Mouse (Mus musculus): ENCODE data around the gene Luc7l2.

Luc7l2 gene

DNA sequence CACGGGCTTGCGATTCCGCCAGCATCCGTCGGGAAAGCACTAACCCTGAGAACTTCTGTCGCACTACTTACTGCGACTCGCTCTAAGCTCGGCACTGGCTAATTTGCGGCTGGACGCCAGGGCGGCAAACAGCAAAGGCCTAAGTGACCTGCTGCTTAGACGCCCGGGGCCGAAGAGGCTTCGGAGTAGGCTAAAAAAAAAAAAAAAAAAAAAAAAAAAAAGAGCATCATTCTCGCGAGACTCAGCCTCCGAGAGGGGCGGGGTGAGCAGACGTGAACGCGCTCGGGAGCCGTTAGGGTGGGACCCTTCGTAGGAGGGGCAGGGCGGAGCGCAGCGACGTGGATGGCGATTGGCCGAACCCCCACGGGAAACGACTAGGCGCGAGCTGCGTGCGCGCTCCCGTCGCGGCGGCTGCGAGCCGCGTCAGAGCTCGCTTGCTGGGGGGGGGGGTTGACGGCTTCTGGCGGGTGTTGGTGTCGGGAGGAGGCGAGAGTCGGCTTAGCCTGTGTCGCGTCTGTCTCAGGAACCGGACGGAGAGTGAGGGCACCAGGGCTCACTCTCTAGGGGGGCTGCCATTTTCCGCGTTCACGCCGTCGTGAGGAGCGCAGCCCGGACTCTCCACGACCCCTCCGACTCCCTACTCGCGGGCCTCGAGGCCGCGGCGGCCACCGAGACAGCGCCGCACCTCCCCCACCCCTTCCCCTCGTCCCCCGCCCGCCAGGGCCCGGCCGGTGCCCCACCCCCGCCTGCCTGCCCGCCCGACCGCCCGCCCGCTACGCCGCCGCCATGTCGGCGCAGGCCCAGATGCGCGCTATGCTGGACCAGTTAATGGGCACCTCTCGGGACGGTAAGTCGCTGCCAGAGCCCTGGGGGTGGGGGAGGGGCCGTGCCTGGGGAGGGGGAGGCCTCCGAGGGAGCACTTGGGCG, at the start of gene Luc7l2:
Gene Luc7l2, plus strand, starts transcription at position 273 of the 927 bp plus-strand sequence.
- in situ Hi-C loops (cut with MboI; ENCODE audit: unreplicated experiment in 2 of 2) = no loop called here

DNA sequence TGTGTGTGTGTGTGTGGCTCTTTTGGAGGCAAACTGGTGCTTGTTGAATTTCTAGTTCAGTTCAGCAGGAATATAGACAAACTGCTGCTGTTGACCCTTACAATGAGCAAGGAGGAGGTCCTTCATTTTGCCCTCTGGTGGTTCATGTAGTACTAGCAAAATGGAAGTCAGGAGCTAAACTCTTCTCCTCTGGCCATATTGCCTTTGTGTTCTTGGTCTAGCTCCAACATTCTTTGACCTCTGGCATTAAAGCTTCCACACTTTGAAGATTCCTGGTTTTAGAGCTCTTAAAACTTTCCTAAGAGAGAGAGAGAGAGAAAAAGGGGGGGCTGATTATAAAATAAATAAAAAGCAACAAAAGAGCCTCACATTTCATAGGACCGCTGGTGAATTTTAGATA, 39.0 kb upstream of the Luc7l2 start:
- in situ Hi-C loops (cut with MboI; ENCODE audit: unreplicated experiment in 2 of 2) = loop anchor here (10.0 to 25.0 kb wide), 3 partner anchors 117 to 1450 kb away; no protein-coding TSS in a partner anchor

DNA sequence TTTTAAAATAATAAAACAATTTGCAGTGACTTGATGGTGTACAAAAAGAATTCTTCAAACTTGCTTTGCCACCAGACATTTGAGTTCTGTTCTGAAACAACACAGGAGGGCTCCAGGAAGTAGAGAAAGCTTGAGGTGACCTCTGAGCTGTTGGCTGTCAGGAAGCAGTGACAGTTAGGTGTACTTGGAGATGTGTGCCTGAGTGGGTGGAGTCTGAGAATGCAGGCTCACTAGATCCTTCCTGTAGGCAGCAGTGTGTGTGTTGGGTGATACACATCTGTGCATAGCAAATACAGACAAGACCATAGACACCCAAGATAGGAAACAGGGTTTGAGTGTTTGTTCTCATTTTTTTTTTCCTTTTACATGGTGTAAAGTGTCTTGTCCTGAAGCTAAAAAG, 38.3 kb upstream of the Luc7l2 start:
- in situ Hi-C loops (cut with MboI; ENCODE audit: unreplicated experiment in 2 of 2) = loop anchor here (10.0 to 25.0 kb wide), 3 partner anchors 118 to 1451 kb away; no protein-coding TSS in a partner anchor

DNA sequence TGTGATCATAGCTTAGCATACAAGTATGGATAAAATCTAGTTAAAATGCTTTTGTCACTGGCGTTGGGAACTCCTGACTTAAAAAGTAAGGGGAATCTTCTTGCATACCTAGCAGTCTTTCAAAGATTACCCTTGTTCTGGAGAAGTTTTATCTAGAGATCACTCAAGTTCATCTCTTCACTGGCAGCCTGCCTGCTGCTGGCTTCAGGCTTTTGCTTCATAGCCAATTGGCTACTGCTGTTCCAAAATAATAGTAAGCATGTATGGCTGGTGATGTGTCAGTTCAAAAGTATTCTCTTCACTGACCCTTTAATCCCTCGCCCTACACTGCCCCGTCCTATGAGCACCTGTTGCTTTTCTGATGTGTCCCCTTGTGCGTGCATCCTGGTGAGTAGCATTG, 35.9 kb upstream of the Luc7l2 start:
- in situ Hi-C loops (cut with MboI; ENCODE audit: unreplicated experiment in 2 of 2) = loop anchor here (10.0 to 25.0 kb wide), 3 partner anchors 120 to 1453 kb away; no protein-coding TSS in a partner anchor

GRCm38 (mm10) chr6:38523851-38524250, 27.3 kb upstream of the Luc7l2 start:
- in situ Hi-C loops (cut with MboI; ENCODE audit: unreplicated experiment in 2 of 2) = loop anchor here (25.0 kb wide), 2 partner anchors 1162 to 1462 kb away; no protein-coding TSS in a partner anchor

- in situ Hi-C loops (cut with MboI; ENCODE audit: unreplicated experiment in 2 of 2) = loop anchor here in 1 of 2 experiments (10.0 to 25.0 kb wide), 2 partner anchors 367 to 1169 kb away; no protein-coding TSS in a partner anchor
Observed at GRCm38 (mm10) chr6:38531211-38531820, 19.8 kb upstream of the Luc7l2 start.

DNA sequence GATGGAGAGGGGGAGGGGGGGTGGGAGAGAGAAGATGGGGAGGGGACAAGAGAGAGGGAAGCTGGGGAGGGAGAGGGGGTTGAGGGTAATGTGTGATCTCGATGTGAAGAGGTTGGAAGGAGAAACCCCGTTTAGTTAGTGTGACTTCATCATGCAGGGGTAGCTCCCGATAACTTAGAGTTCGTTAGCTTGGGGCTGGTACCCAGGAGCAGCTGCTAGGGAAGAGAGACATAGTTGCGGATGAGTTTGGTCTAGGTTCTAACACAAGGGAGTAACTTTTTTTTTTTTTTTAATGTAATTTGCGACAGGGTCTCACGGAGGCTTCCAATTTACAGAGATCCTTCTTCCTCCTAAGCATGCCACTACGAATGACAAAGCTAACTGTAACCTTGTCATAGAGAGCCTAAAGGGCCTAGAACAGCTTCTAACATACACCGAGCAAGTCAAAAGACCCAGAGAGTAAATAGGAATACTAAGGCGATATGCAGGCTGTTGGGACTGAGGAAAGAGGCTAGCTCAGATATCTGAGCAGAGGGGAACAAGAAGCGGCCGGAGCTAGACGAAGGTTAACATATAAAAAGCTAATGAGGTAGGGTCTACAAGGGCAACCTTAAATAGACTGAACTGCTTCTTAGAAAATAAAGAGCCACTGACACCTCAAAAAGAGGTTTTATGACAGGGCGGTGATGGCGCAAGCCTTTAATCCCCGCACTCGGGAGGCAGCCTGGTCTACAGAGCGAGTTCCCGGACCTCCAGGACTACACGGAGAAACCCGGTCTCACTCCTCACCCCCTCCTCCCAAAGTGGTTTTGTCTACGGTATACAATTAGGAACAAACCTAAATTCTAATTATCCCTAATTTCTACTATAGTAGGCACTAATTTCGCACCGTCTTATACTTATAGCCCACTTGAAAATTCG, 18.4 kb upstream of the Luc7l2 start:
- in situ Hi-C loops (cut with MboI; ENCODE audit: unreplicated experiment in 2 of 2) = loop anchor here in 1 of 2 experiments (10.0 to 25.0 kb wide), 2 partner anchors 368 to 1170 kb away; no protein-coding TSS in a partner anchor

DNA sequence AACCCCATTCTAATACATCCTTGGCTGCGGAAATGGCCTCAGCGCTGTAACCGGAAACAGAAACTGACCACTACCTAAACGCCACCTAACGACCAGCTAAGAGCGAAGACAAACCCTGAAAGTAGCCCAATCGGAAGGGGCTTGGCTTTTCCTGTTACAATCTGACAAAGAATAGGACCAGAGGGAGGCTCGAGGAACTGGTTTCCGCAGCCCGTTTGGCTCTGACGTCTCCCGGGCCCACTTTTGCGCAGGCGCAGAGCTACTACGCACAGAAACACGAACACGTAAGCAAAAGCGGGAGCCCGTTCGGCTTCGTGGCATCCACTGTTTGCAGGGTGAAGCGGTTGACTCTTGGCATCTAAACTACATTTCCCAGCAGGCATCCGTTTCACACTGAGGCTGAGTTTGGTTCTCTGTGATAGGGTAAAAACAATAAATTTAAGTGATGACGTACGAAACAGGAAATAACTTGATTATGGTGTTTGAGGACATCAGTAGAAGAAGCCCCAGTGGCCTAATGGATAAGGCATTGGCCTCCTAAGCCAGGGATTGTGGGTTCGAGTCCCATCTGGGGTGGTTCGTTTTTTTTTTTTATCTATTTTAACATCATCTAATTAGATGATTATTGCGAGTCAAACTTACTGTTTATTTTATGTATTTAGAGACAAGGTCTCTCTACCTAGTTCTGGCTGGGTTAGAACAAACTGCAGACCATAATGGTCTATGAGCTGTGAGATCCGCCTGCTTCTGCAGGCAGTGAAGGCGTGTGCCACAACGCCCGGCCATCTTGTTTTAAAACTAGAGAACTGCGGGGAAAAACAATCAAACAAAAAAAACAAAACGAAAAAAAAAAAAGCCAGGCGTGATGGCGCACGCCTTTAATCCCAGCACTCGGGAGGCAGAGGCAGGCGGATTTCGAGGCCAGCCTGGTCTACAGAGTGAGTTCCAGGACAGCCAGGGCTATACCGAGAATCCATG, 17.4 kb upstream of the Luc7l2 start, which contains the start of gene Fmc1:
Gene Fmc1, plus strand, starts transcription at position 75 of the 978 bp plus-strand sequence.
- in situ Hi-C loops (cut with MboI; ENCODE audit: unreplicated experiment in 2 of 2) = loop anchor here in 1 of 2 experiments (10.0 to 25.0 kb wide), 2 partner anchors 369 to 1171 kb away; no protein-coding TSS in a partner anchor

DNA sequence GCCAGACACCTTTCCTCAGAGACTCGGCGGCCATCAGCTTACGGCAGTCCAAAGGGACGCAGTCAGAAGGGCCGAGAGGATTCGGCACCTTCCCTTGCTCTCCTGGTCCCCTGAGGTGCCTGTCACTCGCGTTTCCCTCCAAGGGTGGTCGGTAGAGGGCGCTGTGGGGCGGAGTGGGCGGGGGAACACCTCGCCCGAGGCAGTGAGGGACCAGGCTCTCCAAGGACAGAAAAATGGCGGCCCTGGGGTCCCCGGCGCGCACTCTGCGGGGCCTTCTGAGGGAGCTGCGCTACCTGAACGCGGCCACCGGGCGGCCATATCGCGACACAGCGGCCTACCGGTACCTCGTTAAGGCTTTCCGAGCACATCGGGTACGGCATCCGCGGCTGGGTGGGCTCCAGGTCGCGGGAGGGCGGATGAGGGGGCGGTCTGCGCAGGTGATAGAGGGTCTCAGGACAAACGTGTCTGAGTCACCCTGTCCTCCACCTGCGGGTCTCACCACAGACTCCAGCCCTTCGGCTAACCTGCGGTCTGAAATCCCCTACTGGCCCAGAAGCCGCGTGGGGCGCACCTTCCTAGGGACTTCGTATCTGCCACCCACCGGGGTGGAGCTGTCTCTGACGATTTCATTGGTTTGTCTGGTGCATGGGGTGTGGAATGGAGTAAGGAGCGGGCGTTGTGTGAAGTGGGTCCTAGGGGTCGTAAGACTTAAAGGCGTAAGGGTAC, 16.3 kb upstream of the Luc7l2 start:
- in situ Hi-C loops (cut with MboI; ENCODE audit: unreplicated experiment in 2 of 2) = loop anchor here in 1 of 2 experiments (10.0 to 25.0 kb wide), 2 partner anchors 370 to 1173 kb away; no protein-coding TSS in a partner anchor

DNA sequence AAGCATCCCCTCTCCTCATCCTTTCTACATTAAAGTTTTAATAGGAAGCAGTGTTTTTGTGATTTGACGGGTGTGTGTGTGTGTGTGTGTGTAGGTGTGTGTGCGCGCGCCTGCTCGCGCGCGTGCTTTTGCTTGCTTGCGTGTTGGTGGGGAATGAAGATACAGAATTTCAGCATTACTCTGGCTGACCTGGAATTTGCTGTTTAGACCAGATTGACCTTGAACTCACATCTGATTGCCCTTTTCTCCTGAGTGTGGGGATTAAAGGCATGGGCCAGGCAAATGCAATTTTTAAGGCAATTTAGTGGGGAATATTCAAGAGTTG, 15.8 kb upstream of the Luc7l2 start:
- in situ Hi-C loops (cut with MboI; ENCODE audit: unreplicated experiment in 2 of 2) = loop anchor here in 1 of 2 experiments (10.0 to 25.0 kb wide), 2 partner anchors 371 to 1173 kb away; no protein-coding TSS in a partner anchor

DNA sequence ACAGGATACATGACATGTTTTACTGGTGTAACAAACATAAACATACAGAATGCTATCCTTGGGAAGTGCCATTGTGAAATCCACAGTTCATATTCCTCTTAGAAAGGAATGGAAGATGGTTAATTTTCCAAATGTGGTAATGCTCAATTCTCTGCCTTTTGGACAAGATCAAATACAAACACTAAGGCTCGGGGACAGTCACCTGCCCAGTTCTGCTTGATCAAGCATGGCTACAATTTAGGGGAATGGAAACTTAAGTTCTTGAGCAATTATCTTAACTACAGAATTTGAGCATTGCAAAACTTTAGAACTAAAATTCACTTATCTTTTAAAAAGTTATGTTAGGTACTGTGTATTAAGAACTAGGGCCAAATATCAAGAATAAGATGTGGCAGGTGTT, 15.3 kb upstream of the Luc7l2 start:
- in situ Hi-C loops (cut with MboI; ENCODE audit: unreplicated experiment in 2 of 2) = loop anchor here in 1 of 2 experiments (10.0 to 25.0 kb wide), 2 partner anchors 371 to 1173 kb away; no protein-coding TSS in a partner anchor

DNA sequence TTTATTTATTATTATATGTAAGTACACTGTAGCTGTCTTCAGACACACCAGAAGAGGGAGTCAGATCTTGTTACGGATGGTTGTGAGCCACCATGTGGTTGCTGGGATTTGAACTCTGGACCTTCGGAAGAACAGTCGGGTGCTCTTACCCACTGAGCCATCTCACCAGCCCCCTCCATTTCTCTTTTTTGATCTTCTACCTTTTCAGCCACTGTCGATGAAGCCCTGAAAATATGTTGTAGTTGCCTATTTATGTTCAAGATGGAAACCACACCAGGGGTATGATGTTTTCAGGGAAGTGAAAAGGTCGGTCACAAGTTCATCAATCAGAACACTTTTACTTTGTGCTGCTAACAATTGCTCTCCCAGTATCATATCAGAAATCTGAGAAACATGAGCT, 7.0 kb upstream of the Luc7l2 start:
- in situ Hi-C loops (cut with MboI; ENCODE audit: unreplicated experiment in 2 of 2) = loop anchor here in 1 of 2 experiments (25.0 kb wide), 1 partner anchor 1182 kb away; no protein-coding TSS in a partner anchor

DNA sequence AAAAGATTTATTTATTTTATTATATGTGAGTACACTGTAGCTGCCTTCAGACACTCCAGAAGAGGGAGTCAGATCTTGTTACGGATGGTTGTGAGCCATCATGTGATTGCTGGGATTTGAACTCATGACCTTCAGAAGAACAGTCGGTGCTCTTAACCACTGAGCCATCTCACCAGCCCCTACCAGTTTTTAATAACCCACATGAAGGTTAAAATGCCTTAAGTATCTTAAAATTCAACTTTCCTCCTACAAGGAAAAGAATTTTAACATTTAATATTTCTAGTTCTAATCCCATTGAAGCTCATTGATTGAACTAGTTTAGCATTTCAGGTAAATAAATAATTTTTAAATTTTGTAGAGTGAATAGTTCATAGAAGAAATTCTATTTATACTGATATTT, 4.1 kb upstream of the Luc7l2 start:
- in situ Hi-C loops (cut with MboI; ENCODE audit: unreplicated experiment in 2 of 2) = loop anchor here in 1 of 2 experiments (25.0 kb wide), 1 partner anchor 1185 kb away; no protein-coding TSS in a partner anchor

- in situ Hi-C loops (cut with MboI; ENCODE audit: unreplicated experiment in 2 of 2) = loop anchor here in 1 of 2 experiments (25.0 kb wide), 1 partner anchor 1185 kb away; no protein-coding TSS in a partner anchor
Observed at GRCm38 (mm10) chr6:38547707-38548106, 3.4 kb upstream of the Luc7l2 start.

- in situ Hi-C loops (cut with MboI; ENCODE audit: unreplicated experiment in 2 of 2) = loop anchor here in 1 of 2 experiments (25.0 kb wide), 1 partner anchor 1186 kb away; no protein-coding TSS in a partner anchor
Observed at GRCm38 (mm10) chr6:38548595-38548994, 2.5 kb upstream of the Luc7l2 start.

- in situ Hi-C loops (cut with MboI; ENCODE audit: unreplicated experiment in 2 of 2) = loop anchor here in 1 of 2 experiments (25.0 kb wide), 1 partner anchor 1188 kb away; no protein-coding TSS in a partner anchor
Observed at GRCm38 (mm10) chr6:38549840-38550239, 1.3 kb upstream of the Luc7l2 start.

- in situ Hi-C loops (cut with MboI; ENCODE audit: unreplicated experiment in 2 of 2) = no loop called here
Observed at GRCm38 (mm10) chr6:38550250-38551061, 678 bp upstream of the Luc7l2 start.
